Mouse (Mus musculus) cerebellum, adult 2 months (tissue): ENCODE data around the gene Cish.

Experiments used
- CTCF ChIP-seq: fragments of 200-500 bp; IDR thresholded peaks from 2 replicates; pipeline ENCODE4 v1.5.1; 2011; ENCODE audit warnings: low read depth, mild to moderate bottlenecking, control low read depth, low read length, moderate library complexity, borderline replicate concordance; ENCODE audit not compliant: insufficient read depth
- POLR2A ChIP-seq: fragments of 200-500 bp; IDR thresholded peaks from 2 replicates; pipeline ENCODE4 v1.6.1; 2011; ENCODE audit warnings: low read length, control low read depth, borderline replicate concordance; ENCODE audit not compliant: insufficient read depth

GRCm38 (mm10) chr9:107305601-107306542 lies 10.0 kb downstream of the Cish start:
- TF ChIP-seq CTCF (no peak), POLR2A (no peak)
